Mouse (Mus musculus) CD8-positive naive resting alpha-beta T cell, adult 57 days (primary cell): Measurements from ENCODE around the gene Dhdh. TPM values are rescaled to one million over a fixed set of nuclear protein-coding genes. Genes with fewer than 3 reads are reported as not detected.

Experiments used
- total RNA-seq: library from RNA; stranded (reverse); gene quantifications from one replicate; pipeline ENCODE4 v1.2.4, GENCODE M21; 2023

Dhdh gene
- total RNA-seq, result 1.1 TPM

GRCm38 (mm10) chr7:45488293-45489204, at the start of gene Dhdh:
TSS of gene Dhdh (minus strand) at chr7:45488805.

DNA sequence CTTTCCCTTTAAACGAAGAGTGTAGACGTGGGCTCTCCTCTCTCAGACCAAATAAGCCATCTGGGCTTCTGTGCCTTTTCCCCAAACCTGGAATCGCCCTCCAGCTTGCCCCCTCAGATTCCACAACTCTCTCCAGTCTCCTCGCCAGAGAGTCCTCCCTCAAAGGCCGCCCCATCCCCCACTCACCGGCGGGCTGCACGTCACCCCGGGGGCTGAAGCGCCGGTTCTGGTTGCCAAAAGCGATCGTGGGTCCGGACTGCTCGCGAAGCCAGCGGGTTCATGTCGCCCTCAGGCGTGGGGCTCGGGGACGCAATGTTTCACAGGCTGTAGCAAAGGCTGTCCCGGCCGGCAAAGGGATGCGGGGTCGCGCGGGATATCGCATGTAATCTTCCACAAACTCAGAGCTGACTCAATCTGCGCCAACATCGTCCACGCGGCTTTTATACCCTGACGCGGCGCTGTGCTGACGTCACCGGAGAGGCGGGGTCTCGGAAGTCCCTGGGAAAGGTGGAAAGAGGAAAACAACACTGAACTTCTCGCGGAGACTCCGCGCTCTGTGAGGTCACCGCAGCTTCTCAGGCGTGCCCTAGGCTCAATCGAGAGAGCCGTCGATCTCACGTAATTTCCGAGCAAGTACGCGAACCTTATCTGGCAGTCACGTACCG, 37.3 kb upstream of the Dhdh start, which contains the start of the genes Ppp1r15a and Plekha4:
Ppp1r15a (minus strand) TSS at position 460 of the 665 bp plus-strand sequence.
Plekha4 (plus strand) TSS at position 522 of the 665 bp plus-strand sequence.

DNA sequence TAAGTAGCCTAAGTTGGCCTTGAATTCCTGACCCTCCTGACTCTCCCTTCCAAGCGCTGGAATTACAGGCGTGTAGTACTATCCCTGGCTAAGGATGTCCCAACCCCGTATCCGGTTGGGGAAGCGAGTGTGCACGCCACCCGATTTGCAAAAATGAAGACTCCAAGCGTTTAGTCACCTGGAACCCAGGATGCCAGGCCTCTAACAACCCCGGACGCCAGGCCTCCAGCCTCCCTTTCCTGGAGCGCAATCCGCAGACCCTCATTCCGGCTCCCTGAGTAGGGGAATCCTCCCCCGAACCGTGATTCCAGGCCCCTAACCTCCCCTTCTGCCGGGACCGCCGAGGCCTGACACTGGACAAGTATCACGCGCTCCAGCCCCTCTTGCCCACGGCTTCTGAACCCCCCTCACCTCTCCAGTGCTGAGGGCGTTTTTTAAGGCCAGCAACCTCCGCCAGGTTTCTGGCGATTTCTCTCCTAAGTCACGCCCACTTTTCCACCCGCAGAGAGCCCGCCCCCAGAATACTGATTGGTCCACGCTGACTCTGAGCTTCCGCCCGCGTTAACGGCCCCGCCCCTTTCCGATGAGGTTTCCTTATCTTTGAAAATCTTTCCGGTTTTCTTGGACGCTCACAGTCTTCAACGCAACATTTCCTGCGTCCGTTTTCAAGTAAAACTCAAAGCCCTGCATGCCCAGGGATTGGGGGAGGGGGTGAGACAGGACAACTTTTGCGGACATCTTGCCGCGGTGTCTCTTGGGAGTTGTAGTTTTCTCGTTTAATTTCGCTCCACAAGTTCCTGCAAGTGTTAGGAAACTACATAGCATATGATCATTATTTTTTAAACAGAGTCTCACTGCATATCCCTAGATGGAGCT, 21.5 kb upstream of the Dhdh start, which contains the start of gene Nucb1:
Nucb1 (minus strand) TSS at position 495 of the 876 bp plus-strand sequence.

DNA sequence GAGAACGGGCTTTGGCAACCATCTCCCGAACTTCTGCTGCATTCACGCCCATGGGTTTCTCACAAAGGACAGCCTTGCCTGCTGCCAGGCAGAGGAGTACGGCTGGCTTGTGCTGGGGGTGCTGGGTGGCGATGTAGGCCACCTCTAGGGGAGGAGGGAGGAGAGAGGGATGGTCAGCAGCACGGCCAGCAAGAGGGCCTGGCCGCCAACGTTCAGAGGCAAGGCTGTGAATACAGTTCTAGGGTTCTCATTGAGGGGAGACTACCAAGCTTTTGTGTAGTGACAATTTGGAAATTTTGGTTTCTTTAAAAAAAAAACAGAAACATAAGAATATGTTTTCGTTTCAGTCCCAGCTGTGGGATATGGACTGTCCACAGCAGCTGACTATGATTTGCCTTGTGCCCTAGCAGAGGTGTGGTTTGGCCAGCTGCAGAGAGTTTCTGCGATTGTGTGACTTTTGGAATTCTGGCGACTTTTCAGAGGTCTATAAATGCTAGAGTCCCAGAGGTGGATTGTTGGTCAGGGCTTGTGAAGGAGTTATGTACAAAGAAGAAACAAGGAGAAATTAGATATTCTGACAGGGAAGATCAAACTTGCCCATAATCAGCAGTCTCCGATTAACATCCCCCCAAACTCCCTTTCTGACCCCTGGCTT, 1.7 kb downstream of the Dhdh start, which contains the start of gene Gm45808:
Gm45808 (minus strand) TSS at position 51 of the 655 bp plus-strand sequence.

GRCm38 (mm10) chr7:45481374-45481927, 7.2 kb downstream of the Dhdh start, which contains the start of gene Tulp2:
TSS of gene Tulp2 (plus strand) at chr7:45481877.

GRCm38 (mm10) chr7:45466283-45467089, 22.1 kb downstream of the Dhdh start, which contains the start of gene Bax:
TSS of gene Bax (minus strand) at chr7:45466898.

DNA sequence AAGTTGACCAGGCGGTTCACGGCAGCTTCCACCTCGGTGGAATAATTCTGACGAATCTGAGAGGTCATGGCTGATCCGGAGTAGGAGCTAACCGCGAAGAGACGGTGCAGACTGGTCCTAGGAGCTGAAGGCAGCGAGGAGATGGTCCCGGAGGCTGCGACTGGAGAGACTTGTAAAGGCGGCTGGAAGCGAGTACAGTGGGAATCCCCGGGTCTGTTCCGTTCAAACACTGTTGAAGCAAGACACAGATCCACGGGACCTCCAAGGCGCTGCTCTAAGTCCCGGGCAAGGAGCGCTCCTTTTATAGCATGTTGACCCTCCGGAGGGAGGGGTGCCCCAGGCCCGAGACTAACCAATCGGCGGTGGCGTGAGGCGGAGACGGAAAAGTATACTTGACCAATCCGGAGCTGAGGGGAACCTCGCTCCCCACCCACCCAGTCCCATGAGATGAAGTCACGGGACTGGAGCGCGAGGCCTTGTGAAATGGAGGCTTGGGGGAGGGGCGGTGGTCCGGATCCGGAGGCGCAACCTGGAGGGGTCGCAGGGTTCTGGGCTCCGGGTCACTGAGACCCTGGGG, 29.0 kb downstream of the Dhdh start, which contains the start of gene Ftl1:
Ftl1 (minus strand) TSS at position 321 of the 577 bp plus-strand sequence.

DNA sequence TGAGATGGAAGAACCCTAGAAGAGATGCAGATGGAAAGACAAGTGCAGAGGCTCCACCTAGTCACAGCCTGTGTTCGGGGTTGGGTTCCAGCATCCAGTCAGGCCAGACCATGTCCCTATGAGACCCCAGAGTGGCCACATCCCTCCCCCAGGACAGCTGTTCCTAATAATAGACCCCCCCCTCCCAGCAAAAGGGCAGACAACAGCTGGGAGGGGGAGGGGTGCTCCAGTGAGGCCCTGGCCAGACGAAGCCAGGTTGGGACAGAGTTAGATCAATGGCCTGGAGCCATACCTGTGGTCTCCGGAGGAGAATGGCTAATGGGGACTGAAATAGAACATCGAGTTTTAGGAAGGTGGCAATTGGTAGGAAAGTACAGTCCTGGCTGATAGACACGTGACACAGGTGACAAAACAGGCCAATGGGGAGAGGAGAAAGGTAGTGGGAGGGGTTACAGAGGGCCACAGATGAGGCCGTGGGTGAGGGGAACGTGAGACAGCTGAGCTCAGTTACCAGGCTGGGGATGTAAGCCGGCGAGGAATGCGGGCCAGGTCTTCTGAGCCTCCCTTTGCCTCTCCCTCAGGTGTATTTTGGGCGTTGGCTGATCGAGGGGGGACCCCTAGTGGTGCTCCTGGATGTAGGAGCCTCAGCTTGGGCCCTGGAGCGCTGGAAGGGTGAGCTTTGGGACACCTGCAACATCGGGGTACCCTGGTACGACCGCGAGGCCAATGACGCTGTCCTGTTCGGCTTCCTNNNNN, 50.9 kb downstream of the Dhdh start, which contains the start of gene Ruvbl2:
Ruvbl2 (minus strand) TSS at position 576 of the 756 bp plus-strand sequence.

GRCm38 (mm10) chr7:45434203-45435015, 54.2 kb downstream of the Dhdh start, which contains the start of gene Gys1:
TSS of gene Gys1 (plus strand) at chr7:45434844.

Other genes with a start within 250 kb of the Dhdh start
- 321 TPM for gene Cd37, start 249.7 kb downstream of the Dhdh start, total RNA-seq
- gene Slc6a16, start 247.7 kb downstream of the Dhdh start, total RNA-seq, result not detected
- gene Slc6a21, start 211.3 kb downstream of the Dhdh start, total RNA-seq, result not detected
- 7.7 TPM for gene Trpm4, start 155.0 kb downstream of the Dhdh start, total RNA-seq
- not detected for gene Hrc, start 153.5 kb downstream of the Dhdh start, total RNA-seq
- gene Ppfia3, start 121.8 kb downstream of the Dhdh start, total RNA-seq, result 0.21 TPM
- gene Lin7b, start 118.2 kb downstream of the Dhdh start, total RNA-seq, result 1.3 TPM
- 624 TPM for gene Snrnp70, start 93.1 kb downstream of the Dhdh start, total RNA-seq
- gene Kcna7, start 83.2 kb downstream of the Dhdh start, total RNA-seq, result not detected
- gene Ntf5, start 75.1 kb downstream of the Dhdh start, total RNA-seq, result not detected
- gene Lhb, start 68.0 kb downstream of the Dhdh start, total RNA-seq, result not detected
- gene Gys1, start 54.0 kb downstream of the Dhdh start, total RNA-seq, result 10.5 TPM
- gene Ruvbl2, start 50.7 kb downstream of the Dhdh start, total RNA-seq, result 51.4 TPM
- 405 TPM for gene Ftl1, start 28.9 kb downstream of the Dhdh start, total RNA-seq
- gene Bax, start 21.9 kb downstream of the Dhdh start, total RNA-seq, result 82.1 TPM
- not detected for gene Tulp2, start 6.9 kb downstream of the Dhdh start, total RNA-seq
- gene Gm45808, start 2.0 kb downstream of the Dhdh start, total RNA-seq, result not detected
- gene Nucb1, start 21.6 kb upstream of the Dhdh start, total RNA-seq, result 78.1 TPM
- 996 TPM for gene Ppp1r15a, start 37.5 kb upstream of the Dhdh start, total RNA-seq
- 0.77 TPM for gene Plekha4, start 37.5 kb upstream of the Dhdh start, total RNA-seq
- gene Hsd17b14, start 66.1 kb upstream of the Dhdh start, total RNA-seq, result not detected
- 29.1 TPM for gene Bcat2, start 81.3 kb upstream of the Dhdh start, total RNA-seq
- not detected for gene Fgf21, start 126.7 kb upstream of the Dhdh start, total RNA-seq
- gene Fut1, start 128.5 kb upstream of the Dhdh start, total RNA-seq, result 0.18 TPM
- 0.28 TPM for gene Izumo1, start 133.0 kb upstream of the Dhdh start, total RNA-seq
- gene Rasip1, start 138.7 kb upstream of the Dhdh start, total RNA-seq, result 0.52 TPM
- gene Mamstr, start 151.2 kb upstream of the Dhdh start, total RNA-seq, result not detected
- not detected for gene Fut2, start 177.6 kb upstream of the Dhdh start, total RNA-seq
- gene Ntn5, start 195.2 kb upstream of the Dhdh start, total RNA-seq, result not detected
- gene Sec1, start 205.6 kb upstream of the Dhdh start, total RNA-seq, result not detected
- 5.0 TPM for gene Car11, start 211.0 kb upstream of the Dhdh start, total RNA-seq
- 34.2 TPM for gene Dbp, start 216.3 kb upstream of the Dhdh start, total RNA-seq
- gene Rpl18, start 226.7 kb upstream of the Dhdh start, total RNA-seq, result 3,071 TPM
- gene Sphk2, start 229.2 kb upstream of the Dhdh start, total RNA-seq, result 30.4 TPM
- 3.1 TPM for gene Fam83e, start 232.4 kb upstream of the Dhdh start, total RNA-seq
- gene Spaca4, start 237.0 kb upstream of the Dhdh start, total RNA-seq, result not detected